Mouse (Mus musculus) small intestine, adult 2 months (tissue): ENCODE data around the gene Abt1.

Source experiments
- CTCF ChIP-seq: fragments of 200-500 bp; IDR thresholded peaks from 2 replicates; pipeline ENCODE4 v1.5.1; 2012; ENCODE audit warnings: low read depth, mild to moderate bottlenecking, control low read depth, inconsistent platforms, low read length, moderate library complexity, mixed read lengths; ENCODE audit not compliant: insufficient replicate concordance, insufficient read length; ENCODE audit errors: extremely low read depth
- POLR2A ChIP-seq: fragments of 200-500 bp; IDR thresholded peaks from 2 replicates; pipeline ENCODE4 v1.6.1; 2012; ENCODE audit warnings: low read depth, mild to moderate bottlenecking, control low read depth, inconsistent platforms, low read length, moderate library complexity

GRCm38 (mm10) chr13:23433801-23434200 is 10.1 kb upstream of the Abt1 start:
- TF ChIP-seq CTCF (no peak), POLR2A (no peak)
